ENCODE assay signal across 8 mouse cellular contexts in the genomic region with DNA sequence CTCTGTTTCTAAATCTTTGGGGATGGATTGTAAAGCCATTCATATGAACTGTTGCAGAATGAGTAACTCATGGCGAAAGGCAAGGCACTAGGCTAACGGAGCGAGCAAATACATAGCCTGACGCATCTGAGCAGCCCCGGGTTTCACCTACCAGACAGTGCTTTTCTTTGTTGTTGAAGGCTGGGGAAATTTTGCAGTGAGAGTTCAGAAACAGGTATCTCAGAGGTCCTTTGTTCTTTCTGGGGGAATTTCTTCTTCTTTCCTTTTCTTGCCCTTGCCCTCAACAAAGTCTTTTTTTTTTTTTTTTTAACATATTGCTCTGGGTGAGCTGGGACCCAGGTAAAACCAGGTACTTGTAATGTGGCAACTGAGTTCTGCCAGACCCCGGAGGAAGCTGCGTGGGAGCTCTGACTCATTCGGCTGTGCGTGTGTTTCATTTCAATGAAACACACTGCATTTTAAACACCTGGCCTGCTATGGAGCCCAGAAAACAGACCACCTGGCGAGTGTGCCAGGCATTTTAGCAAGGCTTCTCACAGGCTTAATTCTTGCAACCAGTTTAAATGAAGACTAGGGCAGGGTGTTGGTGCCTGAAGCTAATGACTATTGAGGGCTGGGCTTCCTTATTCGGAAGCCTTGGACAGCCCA. TPM values are rescaled to one million over a fixed set of nuclear protein-coding genes. Genes with fewer than 3 reads are reported as not detected.
DNase-seq lines count a peak whose midpoint lies in the region; ATAC-seq lines count a peak whose summit lies in the region.

Plagl1 (plus strand) TSS at position 484 of the 648 bp plus-strand sequence.

- no peak for DNase-seq in heart, adult 9 months (ENCODE audit: low spot score in 2 of 2)
- DNase-seq in WW6 (ENCODE audit: low read depth, low spot score) (peak; percentile 11), adipocyte (ENCODE audit: low spot score) (no peak)
- DNase-seq in heart, postnatal 14 days: no peak
- DNase-seq in left cerebral cortex, postnatal 36 days (ENCODE audit: low spot score in 2 of 2): peak in 1 of 2 experiments; percentile 7
- no peak for DNase-seq in kidney, adult 18-20 months

- no peak for ATAC-seq in heart, embryonic 15.5 days (replicated peaks; ENCODE audit: insufficient number of reproducible peaks, insufficient read depth, low FRiP score, low read depth)
- ATAC-seq in stomach, embryonic 14.5 days (ENCODE audit: insufficient number of reproducible peaks, insufficient read depth, low FRiP score, low read depth): no peak

- H3K9me3 ChIP-seq in heart, embryonic 15.5 days (replicated peaks): no peaks in the 10 kb centered on the region
- no peaks in the 10 kb centered on the region for H3K9me3 ChIP-seq in stomach, embryonic 14.5 days (ENCODE audit: control insufficient read depth, low read depth, low read length)

- H3K27ac ChIP-seq in heart, embryonic 15.5 days: no peak within 1 kb of the TSS
- no peak within 1 kb of the TSS for H3K27ac ChIP-seq in stomach, embryonic 14.5 days (ENCODE audit: low read length)

- WGBS in heart, embryonic 15.5 days: 65% methylated on average over 11 of the region's 11 CpGs
- WGBS in stomach, embryonic 14.5 days: 62% methylated on average over 11 of the region's 11 CpGs

- H3K9ac ChIP-seq in heart, embryonic 15.5 days: peak within 1 kb of the TSS; percentile 41; the same call in 1 of the 2 replicates
- H3K9ac ChIP-seq in stomach, embryonic 14.5 days (replicated peaks; ENCODE audit: low read depth, low read length): peak within 1 kb of the TSS; percentile 25

- H3K36me3 ChIP-seq in heart, embryonic 15.5 days: no peaks in the 10 kb centered on the region
- no peaks in the 10 kb centered on the region for H3K36me3 ChIP-seq in stomach, embryonic 14.5 days (ENCODE audit: control insufficient read depth, insufficient read depth, low read length)

- H3K27me3 ChIP-seq in heart, embryonic 15.5 days: peaks cover 21% of the 10 kb centered on the region
- H3K27me3 ChIP-seq in stomach, embryonic 14.5 days (ENCODE audit: control insufficient read depth, insufficient read depth, low read length): no peaks in the 10 kb centered on the region

- H3K4me3 ChIP-seq in heart, embryonic 15.5 days: peak within 1 kb of the TSS; percentile 46
- H3K4me3 ChIP-seq in stomach, embryonic 14.5 days (ENCODE audit: low read depth, low read length): peak within 1 kb of the TSS; percentile 25

- intact Hi-C loops in heart, postnatal 14 days (cut with DNase I): no loop called here
- intact Hi-C loops in left cerebral cortex, postnatal 36 days (cut with DNase I): no loop called here

- peak within 1 kb of the TSS; percentile 90 for H3K4me2 ChIP-seq in heart, embryonic 15.5 days
- H3K4me2 ChIP-seq in stomach, embryonic 14.5 days (replicated peaks; ENCODE audit: low read depth, low read length): peak within 1 kb of the TSS; percentile 61

- peaks cover 7% of the 10 kb centered on the region for H3K4me1 ChIP-seq in heart, embryonic 15.5 days (replicated peaks)
- H3K4me1 ChIP-seq in stomach, embryonic 14.5 days (ENCODE audit: control insufficient read depth, insufficient read depth, low read length): 0 out of 2 replicates have a peak, but pooled peaks cover 5% of the 10 kb centered on the region

RNA-seq across cellular contexts. Expression of gene Plagl1, which starts in this region (rescaled TPM):
- 165 and 200 TPM in 2 replicates for polyA plus RNA-seq in heart, embryonic 15.5 days (2015; fragmentation: Nextera tagmentation; extraction: Ambion mirVana)
- 10 to 100 TPM; 22.7 to 23.3 TPM for total RNA-seq in heart, postnatal 14 days (2021)
- 10 to 100 TPM; 16.8 to 20.2 TPM for total RNA-seq in left cerebral cortex, postnatal 36 days (2021)
- 466 and 470 TPM in 2 replicates for polyA plus RNA-seq in stomach, embryonic 14.5 days (2014; fragmentation: Nextera tagmentation; extraction: Ambion mirVana)
